Mouse (Mus musculus) brown adipose tissue, adult 24 weeks (tissue): ENCODE data around the gene Il23r. TPM values are rescaled to one million over a fixed set of nuclear protein-coding genes. Genes with fewer than 3 reads are reported as not detected.

ENCODE experiments used
- polyA plus RNA-seq: library from polyadenylated mRNA; stranded (reverse); fragments of >200 nt; gene quantifications from 2 replicates; pipeline ENCODE4 v1.2.4, GENCODE M21; 2012; ENCODE audit not compliant: missing spikeins, insufficient read depth, insufficient read length

Il23r gene
- polyA plus RNA-seq, 1 experiment: not detected

Other genes starting within 250 kb of the Il23r start
- not detected in 2 replicates for gene Il12rb2, start 115.7 kb downstream of the Il23r start, polyA plus RNA-seq
- gene Tacstd2, start 43.9 kb upstream of the Il23r start, polyA plus RNA-seq: not detected in 2 replicates